37 mouse cellular contexts compared by ENCODE assay signal in the genomic region with DNA sequence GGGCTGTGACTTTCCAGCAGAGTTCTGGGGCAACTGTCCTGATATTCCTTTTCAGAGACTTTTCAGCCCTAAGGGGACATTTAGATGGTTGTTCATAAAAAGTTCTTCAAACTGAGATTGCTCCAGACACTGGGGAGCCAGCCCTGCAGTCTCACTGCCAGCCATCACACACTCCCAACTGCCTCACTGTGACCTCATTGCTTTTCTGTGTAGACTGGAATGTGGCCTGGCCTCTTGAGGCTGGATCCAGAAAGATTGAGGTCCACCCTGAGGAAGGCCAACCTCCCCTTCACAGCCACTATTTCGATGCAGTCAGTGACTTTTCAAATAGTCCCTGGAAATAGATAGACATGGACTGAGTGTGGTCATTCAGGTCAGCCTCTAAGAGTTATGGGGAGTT. TPM values are rescaled to one million over a fixed set of nuclear protein-coding genes. Genes with fewer than 3 reads are reported as not detected.
DNase-seq lines count a peak whose midpoint lies in the region; ATAC-seq lines count a peak whose summit lies in the region.
"Had no signal": no experiment of that assay in that cellular context is flagged by ENCODE, and none has a peak within 500 bp of the region (broad histone marks: within the 10 kb centered on the region; RNA-seq: fewer than 3 reads in every experiment).

No protein-coding gene starts in this region.

- intact Hi-C loops in gastrocnemius, postnatal 14 days (cut with DNase I; ENCODE audit: low total_unique reads): no loop called here
- intact Hi-C loops in heart, postnatal 14 days (cut with DNase I): loop anchor here (2.0 to 5.0 kb wide), 2 partner anchors 21 to 115 kb away; no protein-coding TSS in a partner anchor

- no peak overlapping the region for H3K4me3 ChIP-seq in kidney, embryonic 15.5 days (replicated peaks)
- H3K4me3 ChIP-seq: embryonic facial prominence, embryonic 10.5 days; embryonic facial prominence, embryonic 15.5 days; forebrain, embryonic 13.5 days; limb, embryonic 13.5 days; midbrain, embryonic 13.5 days; neural tube, embryonic 13.5 days had no signal

- H3K9ac ChIP-seq in kidney, embryonic 15.5 days: no peak overlapping the region
- H3K9ac ChIP-seq: embryonic facial prominence, embryonic 15.5 days; forebrain, embryonic 13.5 days; limb, embryonic 13.5 days; midbrain, embryonic 13.5 days; neural tube, embryonic 13.5 days had no signal

- no peak for ATAC-seq in kidney, embryonic 15.5 days (replicated peaks; ENCODE audit: low FRiP score)
- ATAC-seq: forebrain, embryonic 13.5 days; hindbrain, embryonic 16.5 days; midbrain, embryonic 13.5 days; Patski had no signal

- 57% methylated on average over 1 of the region's 1 CpGs for WGBS in kidney, embryonic 15.5 days

- no peaks in the 10 kb centered on the region for H3K27me3 ChIP-seq in kidney, embryonic 15.5 days
- H3K27me3 ChIP-seq: embryonic facial prominence, embryonic 15.5 days; forebrain, embryonic 13.5 days; limb, embryonic 13.5 days; midbrain, embryonic 13.5 days; neural tube, embryonic 13.5 days had no signal

- no peak overlapping the region for H3K4me2 ChIP-seq in kidney, embryonic 15.5 days
- H3K4me2 ChIP-seq: embryonic facial prominence, embryonic 15.5 days; forebrain, embryonic 13.5 days; limb, embryonic 13.5 days; liver, embryonic 11.5 days; midbrain, embryonic 13.5 days; neural tube, embryonic 13.5 days had no signal

- peak; percentile 34 for DNase-seq in gastrocnemius, postnatal 14 days
- no peak for DNase-seq in gastrocnemius, postnatal 4 days (ENCODE audit: low spot score in 2 of 2)
- peak; percentile 17 for DNase-seq in kidney, postnatal 10 days
- DNase-seq in gastrocnemius, postnatal 25 days: peak; percentile 39
- DNase-seq in heart, postnatal 14 days: peak; percentile 35 to 46
- no peak for DNase-seq in c-Kit-positive CD71-positive TER-119-positive erythroid progenitor cells, embryonic 14.5 days (ENCODE audit: low spot score)
- no peak for DNase-seq in adrenal gland, postnatal 36 days
- DNase-seq: adrenal gland, postnatal 10 days; cerebellum, adult 18-20 months; cerebellum, postnatal 25 days; kidney, adult 18-20 months; kidney, postnatal 4 days; thymus, postnatal 4 days had no signal

- no peaks in the 10 kb centered on the region for H3K9me3 ChIP-seq in kidney, embryonic 15.5 days (replicated peaks)
- H3K9me3 ChIP-seq: embryonic facial prominence, embryonic 10.5 days; embryonic facial prominence, embryonic 15.5 days; forebrain, embryonic 13.5 days; limb, embryonic 13.5 days; midbrain, embryonic 13.5 days; neural tube, embryonic 13.5 days had no signal

- H3K36me3 ChIP-seq in kidney, embryonic 15.5 days: no peaks in the 10 kb centered on the region
- H3K36me3 ChIP-seq: embryonic facial prominence, embryonic 10.5 days; embryonic facial prominence, embryonic 15.5 days; limb, embryonic 13.5 days; midbrain, embryonic 13.5 days; neural tube, embryonic 13.5 days had no signal

- H3K27ac ChIP-seq in kidney, embryonic 15.5 days: no peak overlapping the region
- H3K27ac ChIP-seq: embryonic facial prominence, embryonic 10.5 days; embryonic facial prominence, embryonic 15.5 days; forebrain, embryonic 13.5 days; limb, embryonic 13.5 days; macrophage; midbrain, embryonic 13.5 days; neural tube, embryonic 13.5 days had no signal

- 0 out of 2 replicates have a peak, but pooled peaks cover 3% of the 10 kb centered on the region for H3K4me1 ChIP-seq in kidney, embryonic 15.5 days
- H3K4me1 ChIP-seq: forebrain, embryonic 13.5 days; limb, embryonic 13.5 days; midbrain, embryonic 13.5 days; neural tube, embryonic 13.5 days had no signal

RNA-seq across cellular contexts. Expression of gene Mfap5, which starts 12.0 kb away (rescaled TPM):
- total RNA-seq in gastrocnemius, postnatal 14 days (2021): 100 to 1,000 TPM in 1 of 2 experiments, 10 to 100 TPM in 1; 92.6 to 115 TPM
- total RNA-seq in gastrocnemius, postnatal 4 days (2021): 100 to 1,000 TPM; 226 to 237 TPM
- polyA plus RNA-seq in kidney, embryonic 15.5 days (2015; fragmentation: Nextera tagmentation; extraction: Ambion mirVana): 23.4 and 32.8 TPM in 2 replicates
- 10 to 100 TPM; 51.1 to 85.7 TPM for total RNA-seq in gastrocnemius, postnatal 25 days (2021)
- total RNA-seq in heart, postnatal 14 days (2021): 10 to 100 TPM; 82.5 to 86.0 TPM
- total RNA-seq in adrenal gland, postnatal 36 days (2021): 10 to 100 TPM; 15.7 to 34.1 TPM
- total RNA-seq: left cerebral cortex, postnatal 36 days; megakaryocyte-erythroid progenitor cell, adult 5-6 weeks; MEL had no signal
- polyA plus RNA-seq: macrophage, Patski had no signal

RNA-seq across cellular contexts. Expression of gene Rimklb, which starts 19.1 kb away (rescaled TPM):
- 1 to 10 TPM in 1 of 2 experiments, under 1 TPM in 1; 1.00 to 2.4 TPM for total RNA-seq in gastrocnemius, postnatal 14 days (2021)
- total RNA-seq in gastrocnemius, postnatal 4 days (2021): 1 to 10 TPM; 2.1 to 2.9 TPM
- polyA plus RNA-seq in kidney, embryonic 15.5 days (2015; fragmentation: Nextera tagmentation; extraction: Ambion mirVana): 15.3 and 16.2 TPM in 2 replicates
- under 1 TPM; 0.82 to 0.88 TPM for total RNA-seq in gastrocnemius, postnatal 25 days (2021)
- total RNA-seq in heart, postnatal 14 days (2021): under 1 TPM in 1 of 2 experiments, not detected in 1; 0.20 TPM
- total RNA-seq in adrenal gland, postnatal 36 days (2021): under 1 TPM; 0.23 to 0.50 TPM
- total RNA-seq: megakaryocyte-erythroid progenitor cell, adult 5-6 weeks had no signal
- polyA plus RNA-seq: macrophage; Patski; small intestine, adult 2 months had no signal

RNA-seq across cellular contexts. Expression of gene Aicda, which starts 35.9 kb away (rescaled TPM):
- not detected for total RNA-seq in gastrocnemius, postnatal 14 days (2021)
- total RNA-seq in gastrocnemius, postnatal 4 days (2021): not detected
- not detected in 2 replicates for polyA plus RNA-seq in kidney, embryonic 15.5 days (2015; fragmentation: Nextera tagmentation; extraction: Ambion mirVana)
- total RNA-seq in gastrocnemius, postnatal 25 days (2021): not detected
- total RNA-seq in heart, postnatal 14 days (2021): not detected
- total RNA-seq in adrenal gland, postnatal 36 days (2021): not detected
- total RNA-seq: adrenal gland, postnatal 10 days; layer of hippocampus, adult 8-10 months; layer of hippocampus, postnatal 25 days; left cerebral cortex, adult 8-10 months; left cerebral cortex, postnatal 36 days; megakaryocyte-erythroid progenitor cell, adult 5-6 weeks; MEL had no signal
- polyA plus RNA-seq: embryonic facial prominence, embryonic 15.5 days; heart, embryonic 14.5 days; hindbrain, embryonic 11.5 days; kidney, embryonic 16.5 days; liver, embryonic 16.5 days; Patski; stomach, embryonic 14.5 days; testis, adult 2 months had no signal

Comparison
In these comparisons a context has a peak if more than half of its experiments do, and no peak if none do; other contexts are left out.
1. DNase-seq: peak in gastrocnemius, postnatal 14 days (single experiment), kidney, postnatal 10 days (single experiment), gastrocnemius, postnatal 25 days (single experiment) and heart, postnatal 14 days (2 of 2); none in gastrocnemius, postnatal 4 days (0 of 2), c-Kit-positive CD71-positive TER-119-positive erythroid progenitor cells, embryonic 14.5 days (single experiment) and adrenal gland, postnatal 36 days (0 of 2).